Comparison of ENCODE assay signal across 8 mouse cellular contexts in genomic region chr1:183388426-183389406, GRCm38 (mm10). TPM values are rescaled to one million over a fixed set of nuclear protein-coding genes. Genes with fewer than 3 reads are reported as not detected.
A peak's percentile ranks its signal among the peaks of the same experiment; 100 is the strongest.
DNase-seq lines count a peak whose midpoint lies in the region; ATAC-seq lines count a peak whose summit lies in the region.

Gene Taf1a (plus strand): TSS chr1:183388981.

- ATAC-seq in megakaryocyte progenitor cell, adult 5-6 weeks (replicated peaks; ENCODE audit: poor library complexity) = peak; percentile 97

- DNase-seq in adipocyte (ENCODE audit: low spot score) = peak; percentile 95
- peak; percentile 98 for DNase-seq in embryo, embryonic 10 days (ENCODE audit: low spot score)
- DNase-seq in gastrocnemius, postnatal 10 days = peak; percentile 85
- peak; percentile 98 for DNase-seq in induced T-regulatory cell, adult 2 months (ENCODE audit: low read depth)
- DNase-seq in left cerebral cortex, adult 9 months (ENCODE audit: low spot score in 2 of 2) = peak; percentile 83 to 89
- peak; percentile 91 for DNase-seq in right cerebral cortex, postnatal 14 days
- DNase-seq in urinary bladder, postnatal 36 days (ENCODE audit: low spot score in 2 of 2) = peak; percentile 75 to 91

RNA-seq across cellular contexts. Expression of gene Taf1a, which starts in this region (rescaled TPM):
- total RNA-seq in gastrocnemius, postnatal 10 days (2021) = 1 to 10 TPM; 4.4 to 7.1 TPM
- 16.1 and 18.4 TPM in 2 replicates for total RNA-seq in megakaryocyte progenitor cell, adult 5-6 weeks (2015)
- total RNA-seq in megakaryocyte progenitor cell, adult 5-6 weeks (2017) = 19.5 and 22.4 TPM in 2 replicates

Comparison
In these comparisons a context has a peak if more than half of its experiments do, and no peak if none do; other contexts are left out.
1. Peak in every context shown above with its lines: DNase-seq and ATAC-seq.